ENCODE assay signal across 10 mouse cellular contexts in genomic region chr8:123715916-123716592, GRCm38 (mm10).
DNase-seq lines count a peak whose midpoint lies in the region; ATAC-seq and TF ChIP-seq lines count a peak whose summit lies in the region.
"Had no signal": no experiment of that assay in that cellular context is flagged by ENCODE, and none has a peak within 500 bp of the region (broad histone marks: within the 10 kb centered on the region; RNA-seq: fewer than 3 reads in every experiment).

No protein-coding gene starts in this region.

- no peaks in the 10 kb centered on the region for H3K36me3 ChIP-seq in lung, postnatal 0 days (ENCODE audit: insufficient read depth, low read length)
- H3K36me3 ChIP-seq in heart, embryonic 13.5 days = no peaks in the 10 kb centered on the region
- H3K36me3 ChIP-seq: embryonic facial prominence, embryonic 13.5 days had no signal

- no peak overlapping the region for H3K4me2 ChIP-seq in lung, postnatal 0 days (replicated peaks; ENCODE audit: low read depth, low read length)
- H3K4me2 ChIP-seq in heart, embryonic 13.5 days = no peak overlapping the region
- H3K4me2 ChIP-seq: embryonic facial prominence, embryonic 13.5 days had no signal

- H3K27me3 ChIP-seq in lung, postnatal 0 days (replicated peaks; ENCODE audit: insufficient read depth, low read length) = no peaks in the 10 kb centered on the region
- no peaks in the 10 kb centered on the region for H3K27me3 ChIP-seq in heart, embryonic 13.5 days (replicated peaks)
- H3K27me3 ChIP-seq: embryonic facial prominence, embryonic 13.5 days had no signal

- 57% methylated on average over 13 of the region's 13 CpGs for WGBS in lung, postnatal 0 days
- WGBS in heart, embryonic 13.5 days = 46% methylated on average over 13 of the region's 13 CpGs

- no peak overlapping the region for H3K27ac ChIP-seq in lung, postnatal 0 days (ENCODE audit: low read length)
- H3K27ac ChIP-seq in heart, embryonic 13.5 days (replicated peaks) = peak overlapping the region; percentile 66
- H3K27ac ChIP-seq: embryonic facial prominence, embryonic 13.5 days had no signal

- no peak for TF ChIP-seq POLR2A in brain, embryonic 14.5 days (IDR thresholded peaks at IDR 0.05; ENCODE audit: borderline replicate concordance, extremely low read depth, insufficient read depth, insufficient read length, poor library complexity, severe bottlenecking)

- TF ChIP-seq CTCF in lung, postnatal 0 days (IDR thresholded peaks at IDR 0.05) = no peak
- no peak for TF ChIP-seq CTCF in brain, embryonic 14.5 days (IDR thresholded peaks at IDR 0.05; ENCODE audit: borderline replicate concordance, extremely low read depth, insufficient read depth, insufficient read length)

- H3K9ac ChIP-seq in lung, postnatal 0 days (replicated peaks; ENCODE audit: low read depth) = no peak overlapping the region
- no peak overlapping the region for H3K9ac ChIP-seq in heart, embryonic 13.5 days

- peak; percentile 28 for DNase-seq in lung, postnatal 0 days (ENCODE audit: low spot score)
- no peak for DNase-seq in lung, adult 18-20 months
- DNase-seq in brain, embryonic 14.5 days (ENCODE audit: low read depth) = peak; percentile 80
- peak; percentile 53 for DNase-seq in retina, embryonic 14.5 days (ENCODE audit: low spot score)
- DNase-seq in cerebellum, adult 8-10 months = no peak
- DNase-seq: kidney, adult 9 months had no signal

- no peak for TF ChIP-seq EP300 in lung, postnatal 0 days (IDR thresholded peaks at IDR 0.05)

- peaks cover 6% of the 10 kb centered on the region; the same call in 1 of the 2 replicates for H3K4me1 ChIP-seq in lung, postnatal 0 days (ENCODE audit: insufficient read depth, low read depth, low read length)
- H3K4me1 ChIP-seq in heart, embryonic 13.5 days = peaks cover 48% of the 10 kb centered on the region

- no peaks in the 10 kb centered on the region for H3K9me3 ChIP-seq in lung, postnatal 0 days (ENCODE audit: low read length)
- H3K9me3 ChIP-seq in heart, embryonic 13.5 days = no peaks in the 10 kb centered on the region
- H3K9me3 ChIP-seq: embryonic facial prominence, embryonic 13.5 days; megakaryocyte, embryonic 14.5 days had no signal

- no peak for ATAC-seq in lung, postnatal 0 days
- no peak for ATAC-seq in heart, embryonic 13.5 days (ENCODE audit: extremely low read depth, insufficient number of reproducible peaks, low FRiP score, low TSS enrichment)
- ATAC-seq in activated CD4-positive, CD25-positive, alpha-beta regulatory T cell, adult 4 months = no peak

- H3K4me3 ChIP-seq in lung, postnatal 0 days (ENCODE audit: low read depth, low read length) = no peak overlapping the region
- no peak overlapping the region for H3K4me3 ChIP-seq in heart, embryonic 13.5 days
- H3K4me3 ChIP-seq: embryonic facial prominence, embryonic 13.5 days; megakaryocyte, embryonic 14.5 days had no signal

Comparison
In these comparisons a context has a peak if more than half of its experiments do, and no peak if none do; other contexts are left out.
1. DNase-seq: peak in lung, postnatal 0 days (single experiment), brain, embryonic 14.5 days (single experiment) and retina, embryonic 14.5 days (single experiment); none in lung, adult 18-20 months (0 of 2) and cerebellum, adult 8-10 months (single experiment).